Mouse (Mus musculus): ENCODE data around the gene Slx4ip. TPM values are rescaled to one million over a fixed set of nuclear protein-coding genes. Genes with fewer than 3 reads are reported as not detected.
"Not testable (repeated sequence)": the region's sequence is repeated elsewhere in the genome, so short reads cannot be mapped to it uniquely, and the experiment has no call there.

Gene Slx4ip
- 6.1 and 6.9 TPM in 2 replicates for polyA plus RNA-seq (2014; fragmentation: Nextera tagmentation; extraction: Ambion mirVana)

GRCm38 (mm10) chr2:136891068-136891950, at the start of gene Slx4ip, which contains the start of the genes AL731706.1 and Mkks:
Gene Slx4ip, plus strand, starts transcription at chr2:136891218.
Gene AL731706.1, minus strand, starts transcription at chr2:136891389.
Gene Mkks, minus strand, starts transcription at chr2:136891389.
- WGBS: under 1% methylated on average over 49 of the region's 49 CpGs
- Histone ChIP-seq H3K4me3 (ENCODE audit: low read depth, low read length) (peak within 1 kb of the TSS; percentile 81), H3K4me1 (ENCODE audit: control insufficient read depth, insufficient read depth, low read length) (peaks cover 5% of the 10 kb centered on the region), H3K9me3 (ENCODE audit: control insufficient read depth, low read length) (no peaks in the 10 kb centered on the region), H3K27me3 (replicated peaks; ENCODE audit: control insufficient read depth, insufficient read depth, low read length) (no peaks in the 10 kb centered on the region), H3K36me3 (ENCODE audit: control insufficient read depth, insufficient read depth, low read length) (no peaks in the 10 kb centered on the region), H3K27ac (replicated peaks; ENCODE audit: low read depth, low read length) (peak within 1 kb of the TSS; percentile 91), H3K4me2 (ENCODE audit: low read depth, low read length) (peak within 1 kb of the TSS; percentile 61), H3K9ac (ENCODE audit: low read depth, low read length) (peak within 1 kb of the TSS; percentile 83)
- DNase-seq (ENCODE audit: low spot score): peak; percentile 100
- ATAC-seq (ENCODE audit: low read depth): peak; percentile 97

DNA sequence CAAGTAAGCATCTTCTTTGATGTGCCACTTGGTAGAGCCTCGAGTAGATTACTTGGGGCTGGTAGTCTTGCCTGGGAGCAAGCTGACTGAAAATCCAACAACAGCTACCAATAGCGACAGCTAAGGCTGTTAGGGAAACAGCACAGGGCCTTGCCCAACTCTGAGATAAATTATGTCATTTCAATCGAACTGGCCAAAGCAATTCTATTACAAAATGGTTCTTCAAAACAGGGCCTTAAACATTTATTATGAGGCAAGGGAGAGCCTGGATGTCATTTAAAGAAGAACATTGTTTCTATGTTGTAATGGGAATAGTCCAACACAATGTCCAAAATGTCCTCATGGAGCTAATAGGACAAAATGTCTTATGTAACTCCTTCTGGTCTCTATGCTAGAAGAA, 40.7 kb upstream of the Slx4ip start:
- no peaks in the 10 kb centered on the region for H3K36me3 ChIP-seq (ENCODE audit: control insufficient read depth, insufficient read depth, low read length)
- no peak for ATAC-seq (ENCODE audit: low read depth)
- H3K4me1 ChIP-seq (ENCODE audit: control insufficient read depth, insufficient read depth, low read length): peaks cover 9% of the 10 kb centered on the region; the same call in 1 of the 2 replicates
- 62% methylated on average over 3 of the region's 3 CpGs for WGBS
- no peaks in the 10 kb centered on the region for H3K9me3 ChIP-seq (ENCODE audit: control insufficient read depth, low read length)
- no peaks in the 10 kb centered on the region for H3K27me3 ChIP-seq (replicated peaks; ENCODE audit: control insufficient read depth, insufficient read depth, low read length)
- H3K4me2 ChIP-seq (ENCODE audit: low read depth, low read length): no peak overlapping the region
- H3K9ac ChIP-seq (ENCODE audit: low read depth, low read length): no peak overlapping the region
- no peak for DNase-seq (ENCODE audit: low spot score)
- H3K27ac ChIP-seq (replicated peaks; ENCODE audit: low read depth, low read length): no peak overlapping the region
- no peak overlapping the region for H3K4me3 ChIP-seq (ENCODE audit: low read depth, low read length)

GRCm38 (mm10) chr2:136854543-136855388, 36.3 kb upstream of the Slx4ip start:
- no peaks in the 10 kb centered on the region for H3K9me3 ChIP-seq (ENCODE audit: control insufficient read depth, low read length)
- no peak overlapping the region for H3K9ac ChIP-seq (ENCODE audit: low read depth, low read length)
- H3K27ac ChIP-seq (replicated peaks; ENCODE audit: low read depth, low read length): no peak overlapping the region
- H3K27me3 ChIP-seq (replicated peaks; ENCODE audit: control insufficient read depth, insufficient read depth, low read length): no peaks in the 10 kb centered on the region
- DNase-seq (ENCODE audit: low spot score) (peak; percentile 17), ATAC-seq (ENCODE audit: low read depth) (no peak)
- WGBS: 26% methylated on average over 5 of the region's 5 CpGs
- H3K4me1 ChIP-seq (ENCODE audit: control insufficient read depth, insufficient read depth, low read length): peaks cover 9% of the 10 kb centered on the region; the same call in 1 of the 2 replicates
- no peak overlapping the region for H3K4me2 ChIP-seq (ENCODE audit: low read depth, low read length)
- no peaks in the 10 kb centered on the region for H3K36me3 ChIP-seq (ENCODE audit: control insufficient read depth, insufficient read depth, low read length)
- no peak overlapping the region for H3K4me3 ChIP-seq (ENCODE audit: low read depth, low read length)

- H3K4me3 ChIP-seq (ENCODE audit: low read depth, low read length): no peak within 1 kb of the TSS
- no peaks in the 10 kb centered on the region for H3K27me3 ChIP-seq (replicated peaks; ENCODE audit: control insufficient read depth, insufficient read depth, low read length)
- DNase-seq (ENCODE audit: low spot score): no peak
- H3K4me1 ChIP-seq (ENCODE audit: control insufficient read depth, insufficient read depth, low read length): peaks cover 5% of the 10 kb centered on the region
- 96% methylated on average over 2 of the region's 2 CpGs for WGBS
- H3K36me3 ChIP-seq (ENCODE audit: control insufficient read depth, insufficient read depth, low read length): peaks cover 43% of the 10 kb centered on the region
- no peak within 1 kb of the TSS for H3K27ac ChIP-seq (replicated peaks; ENCODE audit: low read depth, low read length)
- no peak for ATAC-seq (ENCODE audit: low read depth)
- no peak within 1 kb of the TSS for H3K9ac ChIP-seq (ENCODE audit: low read depth, low read length)
- H3K4me2 ChIP-seq (ENCODE audit: low read depth, low read length): no peak within 1 kb of the TSS
- H3K9me3 ChIP-seq (ENCODE audit: control insufficient read depth, low read length): no peaks in the 10 kb centered on the region
Observed at GRCm38 (mm10) chr2:136885579-136885978, 5.4 kb upstream of the Slx4ip start, which contains the start of gene AL731706.2. Gene AL731706.2, minus strand, starts transcription at chr2:136885679.

DNA sequence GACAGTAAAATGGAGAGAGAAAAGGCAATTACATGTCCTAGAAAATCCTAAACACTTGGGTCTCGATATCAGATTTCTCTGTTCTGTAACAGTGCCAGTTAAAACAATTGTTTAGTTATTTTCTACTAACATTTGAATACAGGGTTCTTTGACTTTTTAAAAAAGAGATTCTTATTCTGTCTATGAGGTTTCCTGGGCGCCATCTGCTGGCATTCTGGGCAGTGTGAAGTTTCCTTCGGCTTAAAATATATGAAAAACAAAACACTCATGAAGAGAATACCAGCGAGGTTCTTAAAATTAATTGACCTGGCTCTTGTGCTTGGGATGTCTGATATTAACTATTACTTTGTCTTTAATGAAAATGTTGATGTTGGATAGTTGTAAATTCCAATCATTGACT, 4.2 kb upstream of the Slx4ip start:
- H3K27ac ChIP-seq (replicated peaks; ENCODE audit: low read depth, low read length): no peak overlapping the region
- H3K4me3 ChIP-seq (ENCODE audit: low read depth, low read length): no peak overlapping the region
- DNase-seq (ENCODE audit: low spot score): peak; percentile 64
- H3K9ac ChIP-seq (ENCODE audit: low read depth, low read length): no peak overlapping the region
- WGBS: 57% methylated on average over 4 of the region's 4 CpGs
- H3K9me3 ChIP-seq (ENCODE audit: control insufficient read depth, low read length): no peaks in the 10 kb centered on the region
- ATAC-seq (ENCODE audit: low read depth): no peak
- no peak overlapping the region for H3K4me2 ChIP-seq (ENCODE audit: low read depth, low read length)
- H3K36me3 ChIP-seq (ENCODE audit: control insufficient read depth, insufficient read depth, low read length): peaks cover 31% of the 10 kb centered on the region
- no peaks in the 10 kb centered on the region for H3K27me3 ChIP-seq (replicated peaks; ENCODE audit: control insufficient read depth, insufficient read depth, low read length)
- peaks cover 5% of the 10 kb centered on the region for H3K4me1 ChIP-seq (ENCODE audit: control insufficient read depth, insufficient read depth, low read length)

- WGBS: 7% methylated on average over 15 of the region's 15 CpGs
- H3K36me3 ChIP-seq (ENCODE audit: control insufficient read depth, insufficient read depth, low read length); H3K9me3 ChIP-seq (ENCODE audit: control insufficient read depth, low read length); H3K4me1 ChIP-seq (ENCODE audit: control insufficient read depth, insufficient read depth, low read length); H3K27me3 ChIP-seq (replicated peaks; ENCODE audit: control insufficient read depth, insufficient read depth, low read length): not testable (repeated sequence)
- DNase-seq (ENCODE audit: low spot score) (peak; percentile 84), ATAC-seq (ENCODE audit: low read depth) (peak; percentile 51)
- H3K4me3 ChIP-seq (ENCODE audit: low read depth, low read length): peak overlapping the region; percentile 81
- H3K9ac ChIP-seq (ENCODE audit: low read depth, low read length): peak overlapping the region; percentile 83
- H3K27ac ChIP-seq (replicated peaks; ENCODE audit: low read depth, low read length): peak overlapping the region; percentile 91
- peak overlapping the region; percentile 46 for H3K4me2 ChIP-seq (ENCODE audit: low read depth, low read length)
Observed at GRCm38 (mm10) chr2:136890716-136891067, 326 bp upstream of the Slx4ip start.

GRCm38 (mm10) chr2:136891951-136892371, 943 bp downstream of the Slx4ip start:
- H3K4me3 ChIP-seq (ENCODE audit: low read depth, low read length): peak overlapping the region; percentile 81
- peak overlapping the region; percentile 83 for H3K9ac ChIP-seq (ENCODE audit: low read depth, low read length)
- ATAC-seq (ENCODE audit: low read depth) (peak; percentile 87), DNase-seq (ENCODE audit: low spot score) (peak; percentile 99)
- H3K27ac ChIP-seq (replicated peaks; ENCODE audit: low read depth, low read length): peak overlapping the region; percentile 91
- H3K27me3 ChIP-seq (replicated peaks; ENCODE audit: control insufficient read depth, insufficient read depth, low read length): no peaks in the 10 kb centered on the region
- H3K9me3 ChIP-seq (ENCODE audit: control insufficient read depth, low read length): no peaks in the 10 kb centered on the region
- H3K36me3 ChIP-seq (ENCODE audit: control insufficient read depth, insufficient read depth, low read length): no peaks in the 10 kb centered on the region
- 0% methylated on average over 23 of the region's 23 CpGs for WGBS
- peaks cover 5% of the 10 kb centered on the region for H3K4me1 ChIP-seq (ENCODE audit: control insufficient read depth, insufficient read depth, low read length)
- peak overlapping the region; percentile 61 for H3K4me2 ChIP-seq (ENCODE audit: low read depth, low read length)

- Histone ChIP-seq H3K4me1 (ENCODE audit: control insufficient read depth, insufficient read depth, low read length) (peaks cover 7% of the 10 kb centered on the region), H3K36me3 (ENCODE audit: control insufficient read depth, insufficient read depth, low read length) (no peaks in the 10 kb centered on the region), H3K4me3 (ENCODE audit: low read depth, low read length) (no peak overlapping the region), H3K27ac (replicated peaks; ENCODE audit: low read depth, low read length) (no peak overlapping the region), H3K9ac (ENCODE audit: low read depth, low read length) (no peak overlapping the region), H3K9me3 (ENCODE audit: control insufficient read depth, low read length) (no peaks in the 10 kb centered on the region), H3K4me2 (ENCODE audit: low read depth, low read length) (no peak overlapping the region), H3K27me3 (replicated peaks; ENCODE audit: control insufficient read depth, insufficient read depth, low read length) (no peaks in the 10 kb centered on the region)
- ATAC-seq (ENCODE audit: low read depth) (no peak), DNase-seq (ENCODE audit: low spot score) (no peak)
- WGBS: 83% methylated on average over 2 of the region's 2 CpGs
Observed at GRCm38 (mm10) chr2:136894494-136894893, 3.5 kb downstream of the Slx4ip start.
